Mouse (Mus musculus) hindbrain, embryonic 13.5 days (tissue): ENCODE data around the gene Unc119b. TPM values are rescaled to one million over a fixed set of nuclear protein-coding genes. Genes with fewer than 3 reads are reported as not detected.
"Not testable (repeated sequence)": the region's sequence is repeated elsewhere in the genome, so short reads cannot be mapped to it uniquely, and the experiment has no call there.

ENCODE experiments used
- ATAC-seq: fragments of 200-750 bp; cut with Nextera tagmentation; 2 replicates; pipeline ENCODE4 v1.8.0; 2017; ENCODE audit warnings: moderate TSS enrichment; ENCODE audit not compliant: low FRiP score
- H3K27ac ChIP-seq: fragments of 300-500 bp; sonication (generic); 2 replicates; pipeline ENCODE4 v1.5.1; 2015; ENCODE audit warnings: inconsistent platforms, mild to moderate bottlenecking, moderate library complexity
- H3K27me3 ChIP-seq: fragments of 300-500 bp; sonication (generic); 2 replicates; pipeline ENCODE4 v1.6.1; 2015; ENCODE audit warnings: mild to moderate bottlenecking, inconsistent platforms
- H3K36me3 ChIP-seq: fragments of 300-500 bp; sonication (generic); 2 replicates; pipeline ENCODE4 v1.6.1; 2015; ENCODE audit warnings: mild to moderate bottlenecking, inconsistent platforms
- H3K4me1 ChIP-seq: fragments of 300-500 bp; sonication (generic); replicated peaks from 2 replicates; pipeline ENCODE4 v1.6.1; 2015; ENCODE audit warnings: inconsistent platforms
- H3K4me2 ChIP-seq: fragments of 300-500 bp; sonication (generic); 2 replicates; pipeline ENCODE4 v1.6.1; 2015; ENCODE audit warnings: inconsistent platforms, mild to moderate bottlenecking, moderate library complexity
- H3K4me3 ChIP-seq: fragments of 300-500 bp; sonication (generic); 2 replicates; pipeline ENCODE4 v1.5.1; 2015; ENCODE audit warnings: mild to moderate bottlenecking, inconsistent platforms
- H3K9ac ChIP-seq: fragments of 300-500 bp; sonication (generic); 2 replicates; pipeline ENCODE4 v1.6.1; 2015; ENCODE audit warnings: mild to moderate bottlenecking, inconsistent platforms
- H3K9me3 ChIP-seq: fragments of 300-500 bp; sonication (generic); 2 replicates; pipeline ENCODE4 v1.6.1; 2016; ENCODE audit warnings: inconsistent platforms
- WGBS: fragments of 180-500 bp; shearing (Covaris S2); methylation state at CpG from one replicate; pipeline ENCODE4 v1.1.7; 2015; 5-methylcytosine and 5-hydroxymethylcytosine counted together
- polyA plus RNA-seq: library from polyadenylated mRNA; unstranded; fragments of >200 nt; fragmentation: Nextera tagmentation; extraction: Ambion mirVana; gene quantifications from 2 replicates; pipeline ENCODE4 v1.2.1, GENCODE M21; 2015

The Unc119b gene
- polyA plus RNA-seq, 1 experiment from 2014 or later: 38.0 TPM

GRCm38 (mm10) chr5:115099530-115099929 is 35.2 kb downstream of the Unc119b start:
- no peaks in the 10 kb centered on the region for H3K27me3 ChIP-seq
- peaks cover 83% of the 10 kb centered on the region for H3K36me3 ChIP-seq
- WGBS: 79% methylated on average over 5 of the region's 5 CpGs

GRCm38 (mm10) chr5:115098195-115098594 is 36.6 kb downstream of the Unc119b start, which contains the start of gene Gm10401:
Gene Gm10401, minus strand, starts transcription at chr5:115098295.
- H3K4me1 ChIP-seq: no peaks in the 10 kb centered on the region
- H3K27ac ChIP-seq: no peak within 1 kb of the TSS
- no peaks in the 10 kb centered on the region for H3K9me3 ChIP-seq
- no peak for ATAC-seq
- H3K27me3 ChIP-seq: no peaks in the 10 kb centered on the region
- H3K9ac ChIP-seq: no peak within 1 kb of the TSS
- H3K4me2 ChIP-seq: no peak within 1 kb of the TSS
- no peak within 1 kb of the TSS for H3K4me3 ChIP-seq
- peaks cover 76% of the 10 kb centered on the region for H3K36me3 ChIP-seq
- WGBS: 97% methylated on average over 8 of the region's 8 CpGs

More at GRCm38 (mm10) chr5:115099530-115099929, 35.2 kb downstream of the Unc119b start:
- H3K4me2 ChIP-seq: no peak overlapping the region
- no peak overlapping the region for H3K9ac ChIP-seq
- H3K4me3 ChIP-seq: no peak overlapping the region
- no peak overlapping the region for H3K27ac ChIP-seq
- no peak for ATAC-seq
- no peaks in the 10 kb centered on the region for H3K4me1 ChIP-seq
- H3K9me3 ChIP-seq: no peaks in the 10 kb centered on the region

GRCm38 (mm10) chr5:115091776-115092175 is 43.0 kb downstream of the Unc119b start:
- H3K36me3 ChIP-seq: peaks cover 77% of the 10 kb centered on the region

GRCm38 (mm10) chr5:115091015-115091414 is 43.8 kb downstream of the Unc119b start:
- peaks cover 77% of the 10 kb centered on the region for H3K36me3 ChIP-seq
- no peaks in the 10 kb centered on the region for H3K4me1 ChIP-seq
- H3K4me3 ChIP-seq: no peak overlapping the region
- no peak for ATAC-seq
- H3K27ac ChIP-seq: no peak overlapping the region
- WGBS: 92% methylated on average over 3 of the region's 3 CpGs
- no peak overlapping the region for H3K4me2 ChIP-seq
- H3K9me3 ChIP-seq: no peaks in the 10 kb centered on the region
- no peak overlapping the region for H3K9ac ChIP-seq
- H3K27me3 ChIP-seq: no peaks in the 10 kb centered on the region

More at GRCm38 (mm10) chr5:115091776-115092175, 43.0 kb downstream of the Unc119b start:
- ATAC-seq: no peak
- Histone ChIP-seq H3K27me3 (no peaks in the 10 kb centered on the region), H3K4me1 (no peaks in the 10 kb centered on the region), H3K9ac (no peak overlapping the region), H3K4me2 (no peak overlapping the region), H3K4me3 (no peak overlapping the region), H3K27ac (no peak overlapping the region), H3K9me3 (no peaks in the 10 kb centered on the region)
- 91% methylated on average over 6 of the region's 6 CpGs for WGBS

GRCm38 (mm10) chr5:115089592-115090268 is 45.0 kb downstream of the Unc119b start:
- H3K9ac ChIP-seq: no peak overlapping the region
- 95% methylated on average over 5 of the region's 5 CpGs for WGBS
- no peak overlapping the region for H3K4me3 ChIP-seq
- no peak for ATAC-seq
- no peaks in the 10 kb centered on the region for H3K4me1 ChIP-seq
- H3K4me2 ChIP-seq: no peak overlapping the region
- no peaks in the 10 kb centered on the region for H3K9me3 ChIP-seq
- no peak overlapping the region for H3K27ac ChIP-seq
- H3K27me3 ChIP-seq: no peaks in the 10 kb centered on the region
- peaks cover 74% of the 10 kb centered on the region for H3K36me3 ChIP-seq

- 97% methylated on average over 2 of the region's 2 CpGs for WGBS
- H3K36me3 ChIP-seq: peaks cover 83% of the 10 kb centered on the region
- no peak overlapping the region for H3K27ac ChIP-seq
- no peak overlapping the region for H3K4me2 ChIP-seq
- H3K4me1 ChIP-seq: 0 out of 2 replicates have a peak, but pooled peaks cover 3% of the 10 kb centered on the region
- no peaks in the 10 kb centered on the region for H3K9me3 ChIP-seq
- no peak for ATAC-seq
- no peaks in the 10 kb centered on the region for H3K27me3 ChIP-seq
- H3K9ac ChIP-seq: no peak overlapping the region
- no peak overlapping the region for H3K4me3 ChIP-seq
These were observed 49.1 kb downstream of the Unc119b start for GRCm38 (mm10) chr5:115085675-115086074.

GRCm38 (mm10) chr5:115083492-115083891 is 51.3 kb downstream of the Unc119b start:
- 92% methylated on average over 6 of the region's 6 CpGs for WGBS
- H3K4me2 ChIP-seq: no peak overlapping the region
- H3K36me3 ChIP-seq: peaks cover 61% of the 10 kb centered on the region

GRCm38 (mm10) chr5:115081636-115082035 is 53.1 kb downstream of the Unc119b start:
- H3K27me3 ChIP-seq: no peaks in the 10 kb centered on the region
- no peak overlapping the region for H3K4me3 ChIP-seq
- no peak overlapping the region for H3K9ac ChIP-seq
- H3K4me1 ChIP-seq: 0 out of 2 replicates have a peak, but pooled peaks cover 3% of the 10 kb centered on the region
- ATAC-seq: no peak
- H3K4me2 ChIP-seq: no peak overlapping the region
- H3K27ac ChIP-seq: no peak overlapping the region
- no peaks in the 10 kb centered on the region for H3K9me3 ChIP-seq
- peaks cover 43% of the 10 kb centered on the region for H3K36me3 ChIP-seq
- WGBS: 90% methylated on average over 5 of the region's 5 CpGs

More at GRCm38 (mm10) chr5:115083492-115083891, 51.3 kb downstream of the Unc119b start:
- Histone ChIP-seq H3K27me3 (no peaks in the 10 kb centered on the region), H3K4me3 (no peak overlapping the region), H3K4me1 (0 out of 2 replicates have a peak, but pooled peaks cover 3% of the 10 kb centered on the region), H3K9me3 (no peaks in the 10 kb centered on the region), H3K27ac (no peak overlapping the region), H3K9ac (no peak overlapping the region)
- ATAC-seq: no peak

GRCm38 (mm10) chr5:115076144-115076901 is 58.5 kb downstream of the Unc119b start:
- Histone ChIP-seq H3K27me3 (no peaks in the 10 kb centered on the region), H3K27ac (no peak overlapping the region), H3K36me3 (peaks cover 14% of the 10 kb centered on the region), H3K9me3 (no peaks in the 10 kb centered on the region), H3K4me2 (no peak overlapping the region), H3K4me1 (peaks cover 15% of the 10 kb centered on the region), H3K9ac (no peak overlapping the region), H3K4me3 (no peak overlapping the region)
- no peak for ATAC-seq
- 61% methylated on average over 5 of the region's 5 CpGs for WGBS

- no peak overlapping the region for H3K9ac ChIP-seq
- no peak overlapping the region for H3K27ac ChIP-seq
- no peak overlapping the region for H3K4me3 ChIP-seq
- 82% methylated on average over 4 of the region's 4 CpGs for WGBS
- no peaks in the 10 kb centered on the region for H3K9me3 ChIP-seq
- H3K4me1 ChIP-seq: peaks cover 15% of the 10 kb centered on the region
- H3K27me3 ChIP-seq: no peaks in the 10 kb centered on the region
- peaks cover 14% of the 10 kb centered on the region for H3K36me3 ChIP-seq
- ATAC-seq: no peak
- no peak overlapping the region for H3K4me2 ChIP-seq
These were observed 60.0 kb downstream of the Unc119b start for GRCm38 (mm10) chr5:115074749-115075148.

GRCm38 (mm10) chr5:115073306-115073705 is 61.5 kb downstream of the Unc119b start:
- 73% methylated on average over 8 of the region's 8 CpGs for WGBS
- H3K4me2 ChIP-seq, H3K9me3 ChIP-seq, H3K27me3 ChIP-seq, ATAC-seq, H3K4me3 ChIP-seq, H3K9ac ChIP-seq, H3K27ac ChIP-seq: not testable (repeated sequence)
- peaks cover 16% of the 10 kb centered on the region for H3K4me1 ChIP-seq
- peaks cover 14% of the 10 kb centered on the region for H3K36me3 ChIP-seq
